Mouse (Mus musculus): Measurements from ENCODE around the gene Foxo6.

Gene Foxo6

DNA sequence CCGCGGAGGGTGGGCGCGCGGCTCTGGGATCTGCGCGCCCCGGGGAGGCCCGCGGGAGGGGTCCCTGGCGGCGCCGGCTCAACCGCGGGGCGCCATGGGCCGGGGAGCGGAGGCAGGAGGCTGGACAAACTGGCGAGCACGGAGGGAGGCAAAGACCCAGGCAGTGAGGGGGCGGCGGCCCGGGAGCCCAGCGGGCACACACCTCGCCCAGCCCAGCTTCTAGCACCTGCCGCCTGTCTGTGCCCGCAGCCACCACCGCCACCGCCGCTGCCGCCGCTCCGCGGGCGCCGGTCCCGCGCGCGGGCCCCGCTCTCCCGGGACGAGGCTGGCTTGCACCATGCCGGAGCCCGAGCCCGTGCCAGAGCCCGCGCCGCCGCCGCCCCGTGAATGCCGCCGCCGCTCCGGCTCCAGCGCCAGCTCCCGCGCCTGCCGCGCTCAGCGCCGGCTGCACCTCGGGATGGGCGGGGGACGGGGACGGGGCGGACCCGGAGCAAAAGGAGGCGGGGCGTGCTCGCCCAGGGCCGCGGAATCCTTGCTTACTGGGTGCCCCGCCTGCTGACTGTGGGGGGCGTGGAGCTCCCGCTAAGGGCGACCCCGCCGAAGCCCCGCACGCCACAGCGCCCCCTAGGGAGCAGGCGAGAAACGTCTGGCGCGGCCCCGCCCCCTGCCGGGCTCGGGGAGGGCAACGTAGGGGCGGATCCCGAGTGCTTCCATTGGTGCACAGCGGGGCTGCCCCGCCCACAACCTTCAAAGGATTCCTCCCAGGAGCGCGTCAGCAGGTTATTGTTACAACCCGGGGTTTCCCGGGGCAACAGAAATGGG is at the start of gene Foxo6:
TSS of gene Foxo6 (minus strand) at position 60 of the 822 bp plus-strand sequence.
- DNase-seq (ENCODE audit: low spot score) = peak; percentile 94

DNA sequence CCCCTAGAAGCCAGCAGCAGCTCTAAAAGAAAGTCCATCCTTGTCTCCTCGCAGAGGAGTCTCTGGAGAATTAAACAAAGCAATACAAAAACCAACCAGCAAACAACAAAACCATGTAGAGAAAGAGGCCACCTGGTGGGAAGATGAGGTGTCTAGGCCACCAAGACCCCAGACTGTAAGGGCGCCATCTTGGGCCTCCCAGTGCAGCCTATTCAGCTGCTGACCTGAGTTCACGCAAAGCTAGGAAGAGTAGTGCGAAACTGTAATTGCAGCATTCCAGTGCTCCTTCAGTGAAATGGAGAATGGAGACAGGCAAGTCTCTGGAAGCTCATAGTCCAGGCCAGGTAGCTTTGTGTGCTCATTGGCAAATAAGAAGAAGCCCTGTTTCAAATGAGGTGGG is 47.2 kb upstream of the Foxo6 start:
- DNase-seq (ENCODE audit: low spot score) = no peak

DNA sequence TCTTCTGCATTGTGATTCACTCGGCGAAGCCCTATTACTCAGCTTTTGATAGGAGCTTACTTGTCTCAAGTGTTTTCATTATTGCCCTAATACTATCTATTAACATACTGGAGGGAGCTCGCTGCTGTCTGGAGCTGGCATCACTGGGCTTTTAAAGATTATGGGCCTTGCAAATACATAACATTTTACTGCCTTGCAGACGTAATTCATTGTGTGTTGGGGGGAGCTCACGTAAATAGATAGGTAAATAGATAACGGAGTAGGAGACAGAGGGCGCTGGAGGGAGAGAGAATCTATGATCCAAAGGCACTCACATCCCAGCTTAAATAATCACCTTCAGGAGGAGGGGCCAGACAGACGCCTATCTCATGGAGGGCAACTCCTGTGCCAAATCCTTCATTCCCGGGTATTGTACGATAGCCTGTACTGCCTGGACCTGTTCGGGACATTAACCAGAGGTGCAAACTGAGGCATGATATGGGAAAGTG is 45.8 kb upstream of the Foxo6 start:
- DNase-seq (ENCODE audit: low spot score) = no peak

DNA sequence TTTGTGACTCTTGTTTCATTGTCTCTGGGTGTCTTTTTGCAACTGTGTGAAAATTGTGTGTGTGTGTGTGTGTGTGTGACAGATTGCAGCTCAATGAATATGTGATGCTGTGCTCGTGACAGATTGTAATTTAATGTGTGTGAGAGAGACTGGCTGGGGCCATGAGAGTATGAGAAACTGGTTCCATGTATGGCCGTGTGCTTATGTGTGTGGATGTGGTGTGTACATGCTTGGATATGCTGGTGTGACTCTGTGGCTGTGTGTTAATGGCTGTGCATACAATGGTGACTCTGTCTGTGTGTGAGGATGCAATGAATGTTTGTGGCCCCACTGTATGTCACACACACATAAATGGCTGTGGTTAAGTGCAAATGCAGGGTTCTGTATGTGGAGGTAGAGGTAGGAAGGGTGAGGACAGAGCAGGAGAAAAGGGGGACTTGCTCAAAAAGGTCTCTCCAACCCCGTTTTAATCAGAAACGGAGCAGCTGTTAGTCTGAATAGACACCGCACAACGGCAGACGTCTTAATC is 45.3 kb upstream of the Foxo6 start:
- DNase-seq (ENCODE audit: low spot score) = no peak

DNA sequence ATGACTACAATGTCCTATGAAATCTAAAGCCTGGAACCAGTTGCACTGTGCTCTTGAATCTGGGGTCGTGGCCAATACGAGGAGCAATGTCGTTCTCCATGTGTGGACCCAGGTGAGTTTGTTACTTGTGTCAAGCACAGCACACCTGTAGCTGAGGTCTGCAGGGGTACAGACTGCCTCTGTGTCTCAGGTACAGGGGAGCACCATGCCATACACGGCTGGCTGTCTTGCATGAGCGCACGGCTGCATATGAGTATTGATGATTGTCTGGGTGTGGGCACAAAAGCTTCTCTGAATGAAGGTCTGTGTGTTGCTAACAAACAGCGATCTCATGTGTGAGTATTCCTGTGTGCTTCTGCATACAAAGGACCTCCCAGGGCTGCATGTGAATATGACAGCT is 44.8 kb upstream of the Foxo6 start:
- no peak for DNase-seq (ENCODE audit: low spot score)

DNA sequence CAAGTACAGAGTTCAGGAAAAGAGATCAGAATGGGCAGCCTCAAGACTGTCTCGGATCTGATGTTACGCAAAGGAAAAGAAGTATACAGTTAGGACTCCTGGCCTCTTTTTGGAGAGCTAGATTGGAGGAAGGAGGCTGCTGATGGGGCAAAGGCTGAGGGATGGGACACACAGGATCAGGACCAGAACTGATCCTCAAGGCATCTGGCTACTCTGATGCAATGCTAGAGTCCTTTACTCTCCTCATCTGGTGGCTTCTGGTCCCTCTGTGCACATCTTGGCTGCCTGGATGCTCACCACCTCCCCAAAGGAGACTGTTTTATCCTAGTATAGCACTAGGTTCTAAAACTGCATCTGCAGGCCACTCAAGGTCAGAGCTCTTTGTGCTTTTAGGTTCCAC is 44.4 kb upstream of the Foxo6 start:
- DNase-seq (ENCODE audit: low spot score) = no peak

DNA sequence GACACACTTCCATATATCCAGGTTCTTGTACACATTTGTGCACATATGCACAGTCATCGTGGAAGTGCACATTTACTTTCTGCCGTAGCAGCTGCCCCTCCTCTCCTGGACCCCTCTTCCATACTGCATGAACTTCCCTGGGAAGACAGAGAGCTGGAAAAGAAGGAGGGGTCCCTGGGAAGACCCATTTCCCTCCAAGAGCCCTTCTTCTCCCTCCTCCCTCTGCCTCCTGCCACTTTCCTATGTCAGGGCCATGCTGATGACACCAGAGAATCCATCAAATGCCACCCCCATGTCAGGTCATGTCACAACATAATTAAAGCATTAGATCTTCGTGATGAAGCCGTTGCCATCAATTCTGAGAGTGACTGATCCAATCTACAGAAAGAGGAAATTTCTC is 38.6 kb upstream of the Foxo6 start:
- DNase-seq (ENCODE audit: low spot score) = no peak

DNA sequence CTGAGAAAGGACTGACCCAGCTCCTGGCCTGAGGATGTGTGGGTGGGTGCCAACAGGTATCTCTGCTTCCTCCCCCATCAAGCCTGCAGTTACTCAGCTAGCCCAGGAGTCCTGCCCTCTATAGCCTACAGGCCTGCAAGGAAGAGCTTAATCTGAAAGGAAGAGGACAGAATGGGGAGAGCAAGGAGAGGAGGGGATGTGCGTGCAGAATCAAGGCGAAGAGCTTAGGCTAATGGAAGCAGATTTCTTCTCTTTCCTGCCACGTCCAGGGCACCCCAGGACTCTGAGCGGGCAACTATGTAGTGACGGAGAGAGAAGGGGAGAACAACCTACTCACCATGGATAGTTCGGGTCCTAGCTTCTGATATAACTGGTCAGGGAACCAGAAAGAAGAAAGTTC is 37.9 kb upstream of the Foxo6 start:
- no peak for DNase-seq (ENCODE audit: low spot score)

DNA sequence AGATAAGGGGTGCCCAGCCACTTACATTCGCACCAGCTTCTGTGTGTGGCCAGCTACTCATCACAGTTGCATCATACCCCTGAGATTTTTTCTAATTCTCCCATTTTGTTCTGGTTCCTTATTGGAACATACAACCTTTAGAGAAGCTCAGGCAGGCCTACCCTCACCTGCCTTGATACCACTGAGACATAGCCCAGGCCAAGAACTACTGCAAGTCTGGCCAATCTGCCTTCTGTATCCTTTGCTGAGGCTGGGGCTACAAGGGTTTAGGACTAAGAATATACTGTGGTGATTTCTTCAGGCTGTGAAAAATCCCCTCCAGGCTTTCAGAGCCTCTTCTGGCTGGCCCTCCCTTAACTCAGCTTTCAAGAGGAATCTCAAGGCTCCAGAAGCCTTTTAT is 36.7 kb upstream of the Foxo6 start:
- no peak for DNase-seq (ENCODE audit: low spot score)

DNA sequence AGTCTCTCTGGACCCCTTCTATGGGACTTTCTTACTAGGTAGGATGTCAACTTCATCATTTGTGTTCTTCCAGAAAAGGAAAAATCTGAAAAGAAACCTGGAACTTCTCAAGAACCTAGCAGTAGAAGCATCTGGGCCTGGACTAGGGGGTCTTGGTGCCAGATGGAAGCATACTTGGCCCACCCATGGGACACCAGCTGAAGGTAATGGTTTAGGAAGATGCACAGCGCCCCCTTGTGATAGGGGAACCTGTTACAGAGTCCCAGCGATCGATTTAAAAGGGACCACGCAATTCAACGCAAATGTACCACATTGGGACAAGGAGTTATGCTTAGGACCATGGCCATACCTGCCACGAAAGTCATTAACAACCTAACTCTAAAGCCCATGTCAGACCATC is 36.0 kb upstream of the Foxo6 start:
- DNase-seq (ENCODE audit: low spot score) = peak; percentile 41

DNA sequence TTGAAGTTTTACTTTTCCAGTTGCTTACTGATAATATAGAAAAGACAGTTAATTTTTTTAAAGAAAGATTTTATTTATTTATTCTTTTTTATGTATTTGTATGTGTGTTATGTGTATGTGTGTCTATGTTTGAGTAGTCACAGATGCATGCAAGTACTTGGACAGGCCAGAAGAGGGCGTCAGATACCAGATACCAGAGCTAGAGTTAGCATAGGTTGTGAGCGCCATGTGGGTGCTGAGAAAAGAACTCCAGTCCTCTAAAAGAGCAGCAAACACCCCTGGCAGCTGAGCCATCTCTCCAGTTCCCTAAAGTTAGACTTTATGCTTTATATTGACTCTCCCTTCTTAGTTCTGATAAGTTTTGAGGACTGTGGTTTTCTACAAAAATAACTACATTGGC is 30.4 kb upstream of the Foxo6 start:
- no peak for DNase-seq (ENCODE audit: low spot score)

DNA sequence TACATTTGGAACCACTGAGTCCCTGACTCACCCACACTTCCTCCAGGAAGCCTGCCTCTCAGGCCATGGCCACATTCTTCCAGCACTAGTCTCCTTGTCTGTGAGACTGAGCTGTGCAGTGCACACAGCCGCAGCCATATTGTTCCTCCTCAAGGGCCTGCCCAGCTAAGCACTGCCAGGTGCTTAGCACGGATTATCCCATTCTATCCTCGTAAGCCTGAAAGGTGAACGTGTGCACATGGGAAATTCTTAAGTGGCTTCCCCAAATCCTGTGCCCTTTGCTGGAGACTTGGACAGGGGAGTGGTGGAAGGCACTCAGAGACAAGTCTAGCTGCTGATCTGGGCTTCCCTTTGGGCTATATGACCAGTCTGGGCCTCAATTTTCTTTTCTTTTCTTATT is 29.6 kb upstream of the Foxo6 start:
- no peak for DNase-seq (ENCODE audit: low spot score)

DNA sequence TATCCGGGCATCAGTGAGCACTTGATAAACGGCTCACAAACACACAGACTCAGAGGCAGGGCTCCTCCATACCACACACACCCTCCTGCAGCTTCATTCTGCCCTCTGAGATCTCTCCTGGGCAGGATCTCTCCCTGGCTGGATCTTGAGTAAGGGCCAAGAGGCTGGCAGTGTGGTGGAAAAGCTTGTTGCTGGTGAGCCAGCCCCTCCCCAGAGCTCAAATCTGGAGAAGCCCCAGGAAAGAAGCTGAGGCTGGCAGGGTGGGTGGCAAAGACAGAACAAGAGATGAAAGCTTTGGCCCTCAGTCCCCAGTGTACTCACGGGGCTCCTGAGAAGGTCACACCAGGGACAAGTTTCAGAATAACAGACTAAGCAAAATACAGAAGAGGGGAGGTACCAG is 27.4 kb upstream of the Foxo6 start:
- DNase-seq (ENCODE audit: low spot score) = no peak

DNA sequence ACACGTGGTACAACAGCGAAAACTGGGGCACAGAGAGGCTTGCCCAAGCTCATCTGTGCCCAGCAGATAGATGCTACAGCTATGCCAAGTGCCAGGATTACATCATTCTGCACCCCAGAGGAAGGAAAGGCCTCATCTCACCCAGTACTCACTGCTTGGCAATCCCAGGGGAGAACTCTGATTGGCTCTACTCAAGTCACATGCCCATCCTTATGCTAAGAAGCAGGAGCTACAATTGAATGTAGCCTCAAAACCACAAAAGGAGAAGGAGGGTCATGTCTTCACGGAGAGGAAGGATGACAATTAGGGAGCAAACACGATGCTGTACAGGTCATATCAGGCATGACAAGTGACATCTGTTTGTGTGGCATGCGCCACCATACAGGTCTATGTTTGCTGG is 26.2 kb upstream of the Foxo6 start:
- DNase-seq (ENCODE audit: low spot score) = no peak

DNA sequence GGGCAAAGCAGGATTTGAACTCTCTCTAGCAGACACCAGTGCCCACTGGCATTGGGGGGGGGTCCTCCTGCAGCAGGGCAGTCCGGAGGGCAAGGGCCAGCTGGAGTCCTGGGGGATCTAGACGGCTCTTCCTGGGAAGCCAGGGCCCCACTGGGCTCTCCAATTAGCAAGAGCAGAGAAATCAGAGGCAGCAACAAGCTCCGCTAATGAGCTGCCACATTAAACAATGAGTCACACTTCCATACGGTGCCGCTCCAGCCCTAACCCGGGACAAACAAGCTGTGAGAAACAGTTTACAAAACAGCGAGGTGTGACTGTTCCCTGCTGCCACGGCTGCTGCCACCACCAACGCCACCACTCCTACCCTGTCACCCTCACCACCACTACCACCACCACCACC is 17.4 kb upstream of the Foxo6 start:
- DNase-seq (ENCODE audit: low spot score) = no peak

DNA sequence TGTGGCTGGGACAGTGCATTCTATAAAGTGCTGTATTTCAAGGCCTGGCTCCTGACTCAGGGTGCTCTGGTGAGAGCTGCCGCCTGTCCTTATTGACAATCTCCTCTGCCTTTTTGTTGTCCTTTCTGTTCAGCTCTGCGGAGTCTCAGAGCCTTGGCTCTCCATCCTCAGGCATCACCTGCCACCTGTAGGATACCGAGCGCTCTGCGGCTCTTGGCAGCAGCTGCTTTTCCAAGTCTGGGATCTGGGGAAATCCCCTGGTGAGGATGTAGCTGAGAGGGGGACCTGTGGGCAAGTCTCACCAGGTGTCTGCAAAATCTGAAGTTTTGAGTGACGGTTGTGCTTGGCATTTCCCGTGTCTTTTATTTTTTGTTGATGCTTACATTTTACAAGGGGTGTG is 12.1 kb upstream of the Foxo6 start:
- no peak for DNase-seq (ENCODE audit: low spot score)

DNA sequence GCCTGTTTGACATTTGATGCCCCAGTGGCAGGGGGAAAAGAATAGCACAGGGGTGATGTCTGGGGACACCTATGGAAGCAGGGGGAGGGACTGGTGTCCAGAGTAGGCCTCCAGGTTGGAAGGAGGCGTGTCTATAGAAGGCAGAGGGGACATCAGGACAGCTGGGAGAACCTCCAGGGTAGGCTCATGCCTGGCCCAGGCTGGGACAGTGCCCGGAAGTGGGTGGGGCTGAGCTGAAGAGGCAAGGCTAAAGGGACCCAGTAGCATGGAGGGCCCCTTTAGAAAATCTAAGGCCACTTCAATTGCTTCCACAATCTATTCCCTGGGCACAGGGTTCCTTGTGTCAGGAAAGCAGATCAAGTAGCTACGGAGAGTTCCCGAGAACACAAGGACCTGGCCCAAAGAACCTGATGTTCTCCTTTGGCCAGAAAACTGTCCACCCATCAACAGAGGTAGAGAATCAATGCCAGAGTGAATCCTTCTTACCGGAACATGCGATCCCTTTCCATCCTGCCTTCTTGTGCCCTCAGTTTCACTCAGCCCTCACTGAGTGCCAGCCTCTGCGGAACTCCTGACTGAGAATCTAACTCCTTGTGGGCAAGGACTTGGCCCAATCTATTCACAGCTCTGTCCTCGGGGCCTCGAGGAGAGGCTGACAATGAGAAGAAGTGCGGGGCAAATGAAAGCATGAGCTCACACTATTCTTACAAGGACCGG is 4.1 kb upstream of the Foxo6 start:
- peak; percentile 29 for DNase-seq (ENCODE audit: low spot score)

DNA sequence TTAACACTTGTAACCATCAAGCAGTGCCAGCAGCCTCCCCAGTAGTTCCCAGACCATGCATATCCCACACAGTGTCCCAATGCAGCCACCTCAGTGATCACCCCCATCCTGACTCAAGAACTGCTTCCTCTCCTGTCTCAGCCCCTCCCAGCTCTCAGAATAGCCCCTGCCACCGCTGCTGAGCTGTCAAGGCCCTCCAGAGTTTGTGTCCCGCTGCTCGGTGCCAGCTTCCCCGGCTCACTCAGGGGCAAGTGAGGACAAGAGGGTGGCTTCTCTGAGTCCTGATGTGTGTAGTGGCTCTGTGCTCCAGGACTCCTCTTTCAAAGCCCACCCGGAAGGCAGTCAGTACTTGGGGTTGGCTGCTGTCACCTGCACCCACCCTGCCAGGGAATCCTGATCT is 3.3 kb upstream of the Foxo6 start:
- DNase-seq (ENCODE audit: low spot score) = no peak

DNA sequence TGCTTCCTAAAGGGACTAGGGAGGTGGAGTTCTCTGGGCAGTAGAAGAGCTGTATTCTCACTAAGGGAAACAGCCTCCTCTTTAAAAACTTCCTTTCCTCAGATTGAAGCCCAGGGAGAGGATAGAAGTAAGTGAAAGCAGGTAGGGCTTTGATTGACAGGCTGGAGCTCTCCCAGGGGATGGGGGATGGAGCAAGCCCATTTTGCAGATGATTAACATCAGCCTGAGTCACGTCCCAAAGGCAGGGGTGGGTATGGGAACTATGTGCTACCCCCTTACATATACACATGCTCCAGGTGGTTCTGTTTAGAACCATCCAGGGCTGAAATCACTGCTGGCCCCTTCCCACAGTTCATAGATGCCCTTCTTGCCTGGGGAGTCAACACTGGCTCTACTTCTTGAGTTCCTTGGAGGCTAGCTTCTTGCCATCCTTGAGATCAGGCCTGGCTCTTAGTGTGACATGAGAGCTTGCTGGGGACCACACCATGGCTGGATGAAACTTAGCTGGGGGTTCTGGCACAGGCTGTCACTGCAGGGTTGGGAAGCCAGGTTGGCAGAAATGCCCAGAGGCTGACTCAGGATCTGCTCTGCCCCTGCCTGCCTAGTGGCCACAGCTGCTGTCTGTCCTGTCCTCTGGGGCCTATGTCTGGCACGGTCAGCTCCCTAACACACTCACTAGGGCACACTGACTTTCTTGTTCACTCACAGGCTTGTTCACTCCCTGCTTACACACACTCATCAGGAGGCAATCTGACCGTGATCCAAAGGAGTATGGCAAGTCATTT is 2.2 kb upstream of the Foxo6 start:
- DNase-seq (ENCODE audit: low spot score) = no peak

DNA sequence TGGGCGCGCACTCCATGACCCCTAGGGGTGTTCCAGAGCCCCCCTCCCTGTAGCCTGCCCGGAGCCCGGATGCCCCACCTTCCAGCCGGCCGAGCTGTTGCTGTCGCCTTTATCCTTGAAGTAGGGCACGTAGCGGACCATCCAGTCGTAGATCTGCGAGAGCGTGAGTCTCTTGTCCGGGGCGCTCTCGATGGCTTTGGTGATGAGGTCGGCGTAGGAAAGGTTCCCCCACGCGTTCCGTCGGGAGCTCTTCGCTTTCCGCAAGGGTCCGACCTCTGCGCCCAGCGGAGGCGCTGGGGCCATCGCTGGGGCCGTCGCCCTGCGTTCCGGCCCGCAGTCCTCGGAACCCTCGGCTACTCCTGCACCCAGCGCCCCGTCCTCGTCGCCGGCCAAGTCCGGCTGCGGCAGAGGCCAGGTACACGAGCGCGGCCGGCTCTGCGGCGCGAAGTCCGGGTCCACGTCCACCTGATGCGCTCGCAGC is 348 bp downstream of the Foxo6 start:
- DNase-seq (ENCODE audit: low spot score) = no peak

DNA sequence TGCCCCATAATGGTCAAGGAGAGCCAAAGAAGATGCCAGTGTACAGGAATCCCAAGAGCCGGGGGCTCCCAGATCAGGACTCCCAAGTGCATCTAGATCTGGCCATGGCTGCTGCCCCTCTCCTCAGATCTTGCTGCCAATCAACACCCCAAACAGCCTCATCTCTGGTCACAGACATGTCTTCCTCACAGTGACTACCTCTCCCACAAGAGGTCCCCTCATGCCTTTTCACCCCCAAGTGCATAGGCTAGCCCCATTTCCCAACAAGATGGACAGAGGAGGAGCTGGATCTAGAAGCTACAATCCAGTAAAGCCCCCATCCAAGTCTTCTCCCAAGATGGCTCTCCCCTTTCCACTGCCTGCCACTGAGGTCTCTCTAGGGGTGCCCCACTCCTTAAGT is 1.4 kb downstream of the Foxo6 start:
- DNase-seq (ENCODE audit: low spot score) = no peak

DNA sequence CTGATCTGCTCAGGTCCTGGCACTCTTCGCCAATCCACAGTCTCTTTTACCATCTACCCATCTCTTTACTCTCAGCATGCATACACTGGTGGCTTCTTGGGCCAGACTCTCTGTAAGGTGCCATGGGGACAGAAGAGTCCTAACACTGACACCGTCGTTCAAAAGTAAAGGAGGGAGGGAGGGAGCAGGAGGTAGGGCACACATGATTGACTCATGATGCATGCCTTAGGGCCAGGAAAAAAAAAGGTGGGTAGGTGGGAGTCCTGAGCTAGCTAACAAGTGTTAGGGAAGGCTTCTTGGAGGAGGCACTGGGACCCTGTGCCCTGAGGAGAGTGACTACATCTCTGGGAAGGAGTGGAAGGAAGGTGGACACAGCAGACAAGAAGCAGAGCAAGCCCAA is 1.9 kb downstream of the Foxo6 start:
- DNase-seq (ENCODE audit: low spot score) = no peak

Data from urinary bladder, postnatal 14 days (tissue).